Comparison of ENCODE assay signal across 14 mouse cellular contexts in the genomic region with DNA sequence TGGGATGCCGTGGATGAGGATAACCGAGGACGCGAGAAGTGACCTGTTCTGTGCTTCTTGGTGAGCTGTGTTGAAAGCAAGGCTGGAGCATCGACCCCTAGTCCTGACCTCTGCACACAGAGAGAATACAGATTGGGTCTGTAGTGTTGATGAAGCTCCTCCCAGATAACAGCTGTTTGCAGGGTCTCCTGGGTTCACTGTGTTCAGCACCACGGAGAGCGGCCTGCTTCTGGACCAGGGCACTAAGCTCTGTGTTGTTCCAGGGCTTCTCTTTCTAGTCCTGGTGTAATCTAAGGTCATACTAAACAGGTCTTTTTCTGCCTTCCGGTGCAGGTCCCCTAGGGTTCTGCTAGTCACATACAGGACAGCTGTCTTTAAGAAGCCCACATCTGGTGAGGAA. TPM values are rescaled to one million over a fixed set of nuclear protein-coding genes. Genes with fewer than 3 reads are reported as not detected.
DNase-seq lines count a peak whose midpoint lies in the region; ATAC-seq and TF ChIP-seq lines count a peak whose summit lies in the region.
"Had no signal": no experiment of that assay in that cellular context is flagged by ENCODE, and none has a peak within 500 bp of the region (broad histone marks: within the 10 kb centered on the region; RNA-seq: fewer than 3 reads in every experiment).

No protein-coding gene starts in this region.

- H3K4me1 ChIP-seq in midbrain, embryonic 10.5 days = peaks cover 26% of the 10 kb centered on the region
- no peaks in the 10 kb centered on the region; the same call in 1 of the 2 replicates for H3K4me1 ChIP-seq in midbrain, embryonic 11.5 days (ENCODE audit: control insufficient read depth, insufficient read depth, low read length)
- H3K4me1 ChIP-seq in stomach, postnatal 0 days (replicated peaks; ENCODE audit: control insufficient read depth, insufficient read depth) = no peaks in the 10 kb centered on the region
- no peaks in the 10 kb centered on the region for H3K4me1 ChIP-seq in intestine, postnatal 0 days (replicated peaks; ENCODE audit: control insufficient read depth, insufficient read depth, low read length)
- H3K4me1 ChIP-seq: heart, embryonic 10.5 days had no signal

- no peak overlapping the region for H3K4me3 ChIP-seq in midbrain, embryonic 10.5 days
- no peak overlapping the region for H3K4me3 ChIP-seq in midbrain, embryonic 11.5 days (ENCODE audit: low read depth, low read length)
- H3K4me3 ChIP-seq in stomach, postnatal 0 days (ENCODE audit: low read depth, low read length) = no peak overlapping the region
- H3K4me3 ChIP-seq in intestine, postnatal 0 days (ENCODE audit: low read depth, low read length) = no peak overlapping the region
- H3K4me3 ChIP-seq: forebrain, embryonic 15.5 days; heart, embryonic 10.5 days; megakaryocyte, embryonic 14.5 days; neural tube, embryonic 12.5 days had no signal

- H3K9ac ChIP-seq in midbrain, embryonic 11.5 days (ENCODE audit: low read length) = no peak overlapping the region
- H3K9ac ChIP-seq in stomach, postnatal 0 days (ENCODE audit: low read length) = no peak overlapping the region
- H3K9ac ChIP-seq in intestine, postnatal 0 days (ENCODE audit: low read depth, low read length) = no peak overlapping the region
- H3K9ac ChIP-seq: forebrain, embryonic 15.5 days; neural tube, embryonic 12.5 days had no signal

- no peaks in the 10 kb centered on the region for H3K9me3 ChIP-seq in midbrain, embryonic 10.5 days (replicated peaks)
- no peaks in the 10 kb centered on the region for H3K9me3 ChIP-seq in midbrain, embryonic 11.5 days (ENCODE audit: control insufficient read depth, low read length)
- no peaks in the 10 kb centered on the region for H3K9me3 ChIP-seq in stomach, postnatal 0 days (ENCODE audit: control insufficient read depth, low read length)
- no peaks in the 10 kb centered on the region for H3K9me3 ChIP-seq in intestine, postnatal 0 days (ENCODE audit: control insufficient read depth)
- H3K9me3 ChIP-seq: forebrain, embryonic 15.5 days; heart, embryonic 10.5 days; megakaryocyte, embryonic 14.5 days; neural tube, embryonic 12.5 days had no signal

- H3K4me2 ChIP-seq in midbrain, embryonic 11.5 days = no peak overlapping the region
- H3K4me2 ChIP-seq in stomach, postnatal 0 days (replicated peaks; ENCODE audit: low read depth) = no peak overlapping the region
- no peak overlapping the region for H3K4me2 ChIP-seq in intestine, postnatal 0 days (replicated peaks; ENCODE audit: low read depth)
- H3K4me2 ChIP-seq: forebrain, embryonic 15.5 days; neural tube, embryonic 12.5 days had no signal

- no peak for TF ChIP-seq CTCF in stomach, postnatal 0 days (IDR thresholded peaks at IDR 0.05; ENCODE audit: low read depth)
- TF ChIP-seq CTCF in intestine, postnatal 0 days (IDR thresholded peaks at IDR 0.05; ENCODE audit: low read depth) = no peak

- no peaks in the 10 kb centered on the region for H3K36me3 ChIP-seq in midbrain, embryonic 10.5 days
- no peaks in the 10 kb centered on the region for H3K36me3 ChIP-seq in midbrain, embryonic 11.5 days (ENCODE audit: control insufficient read depth, insufficient read depth, low read length)
- no peaks in the 10 kb centered on the region for H3K36me3 ChIP-seq in stomach, postnatal 0 days (ENCODE audit: control insufficient read depth, insufficient read depth, low read length)
- H3K36me3 ChIP-seq in intestine, postnatal 0 days (ENCODE audit: control insufficient read depth, insufficient read depth) = no peaks in the 10 kb centered on the region
- H3K36me3 ChIP-seq: forebrain, embryonic 15.5 days; heart, embryonic 10.5 days; neural tube, embryonic 12.5 days had no signal

- H3K27me3 ChIP-seq in midbrain, embryonic 10.5 days (ENCODE audit: low read depth, poor library complexity, severe bottlenecking) = peaks cover 29% of the 10 kb centered on the region
- peaks cover 4% of the 10 kb centered on the region; the same call in 1 of the 2 replicates for H3K27me3 ChIP-seq in midbrain, embryonic 11.5 days (ENCODE audit: control insufficient read depth, insufficient read depth, low read length)
- no peaks in the 10 kb centered on the region for H3K27me3 ChIP-seq in stomach, postnatal 0 days (ENCODE audit: control insufficient read depth, insufficient read depth, low read length)
- no peaks in the 10 kb centered on the region for H3K27me3 ChIP-seq in intestine, postnatal 0 days (replicated peaks; ENCODE audit: control insufficient read depth, insufficient read depth, low read length)

- no peak for ATAC-seq in midbrain, embryonic 11.5 days (ENCODE audit: low FRiP score)
- no peak for ATAC-seq in stomach, postnatal 0 days (ENCODE audit: low FRiP score, low TSS enrichment)
- ATAC-seq in intestine, postnatal 0 days = no peak
- ATAC-seq: forebrain, embryonic 15.5 days had no signal

- H3K27ac ChIP-seq in midbrain, embryonic 10.5 days (replicated peaks) = no peak overlapping the region
- H3K27ac ChIP-seq in midbrain, embryonic 11.5 days (ENCODE audit: low read depth, low read length) = no peak overlapping the region
- H3K27ac ChIP-seq in stomach, postnatal 0 days (replicated peaks) = no peak overlapping the region
- no peak overlapping the region for H3K27ac ChIP-seq in intestine, postnatal 0 days (ENCODE audit: low read depth, low read length)
- H3K27ac ChIP-seq: forebrain, embryonic 15.5 days; heart, embryonic 10.5 days; neural tube, embryonic 12.5 days had no signal

- intact Hi-C loops in heart, postnatal 14 days (cut with DNase I) = no loop called here
- intact Hi-C loops in left cerebral cortex, postnatal 14 days (cut with DNase I) = no loop called here

- 57% methylated on average over 8 of the region's 8 CpGs for WGBS in midbrain, embryonic 10.5 days
- WGBS in midbrain, embryonic 11.5 days = 56% methylated on average over 8 of the region's 8 CpGs
- WGBS in stomach, postnatal 0 days = 55% methylated on average over 8 of the region's 8 CpGs
- WGBS in intestine, postnatal 0 days = 44% methylated on average over 8 of the region's 8 CpGs

- no peak for TF ChIP-seq EP300 in stomach, postnatal 0 days (optimal IDR thresholded peaks at IDR 0.05)

- peak; percentile 50 to 64 for DNase-seq in heart, postnatal 14 days
- no peak for DNase-seq in heart, adult 11 months
- DNase-seq in midbrain, embryonic 10.5 days (ENCODE audit: low spot score) = peak; percentile 65
- no peak for DNase-seq in midbrain, embryonic 11.5 days (ENCODE audit: low spot score, missing footprints)
- peak; percentile 88 for DNase-seq in embryo, embryonic 10 days (ENCODE audit: low spot score)
- peak; percentile 51 for DNase-seq in stomach, postnatal 0 days (ENCODE audit: low spot score)
- DNase-seq in left cerebral cortex, postnatal 14 days (ENCODE audit: low spot score in 2 of 2) = no peak
- DNase-seq: cerebellum, adult 8-10 months; left cerebral cortex, postnatal 4 days had no signal

RNA-seq across cellular contexts. Expression of a gene that starts 12.4 kb away (rescaled TPM):
- under 1 TPM; 0.05 TPM for total RNA-seq in heart, postnatal 14 days (2021)
- polyA plus RNA-seq in midbrain, embryonic 10.5 days (2016; fragmentation: Nextera tagmentation; extraction: Ambion mirVana) = 0.31 and 0.34 TPM in 2 replicates
- 0.60 and 0.62 TPM in 2 replicates for polyA plus RNA-seq in midbrain, embryonic 11.5 days (2014; fragmentation: Nextera tagmentation; extraction: Ambion mirVana)
- 0.12 and 0.13 TPM in 2 replicates for polyA plus RNA-seq in stomach, postnatal 0 days (2015; fragmentation: Nextera tagmentation; extraction: Ambion mirVana)
- 10 to 100 TPM; 47.3 to 51.5 TPM for total RNA-seq in left cerebral cortex, postnatal 14 days (2021)
- polyA plus RNA-seq in intestine, postnatal 0 days (2015; fragmentation: Nextera tagmentation; extraction: Ambion mirVana) = 0.05 and 0.07 TPM in 2 replicates

Comparison
In these comparisons a context has a peak if more than half of its experiments do, and no peak if none do; other contexts are left out.
1. DNase-seq: peak in heart, postnatal 14 days (2 of 2), midbrain, embryonic 10.5 days (single experiment), embryo, embryonic 10 days (single experiment) and stomach, postnatal 0 days (single experiment); none in heart, adult 11 months (single experiment), midbrain, embryonic 11.5 days (single experiment) and left cerebral cortex, postnatal 14 days (0 of 2).